Comparison of ENCODE assay signal across 19 mouse cellular contexts in genomic region chr4:98118126-98118525, GRCm38 (mm10).
A peak's percentile ranks its signal among the peaks of the same experiment; 100 is the strongest.
DNase-seq lines count a peak whose midpoint lies in the region; ATAC-seq and TF ChIP-seq lines count a peak whose summit lies in the region.
"Had no signal": no experiment of that assay in that cellular context is flagged by ENCODE, and none has a peak within 500 bp of the region (broad histone marks: within the 10 kb centered on the region; RNA-seq: fewer than 3 reads in every experiment).

No protein-coding gene starts in this region.

- peak overlapping the region; percentile 78 for H3K27ac ChIP-seq in forebrain, embryonic 10.5 days
- no peak overlapping the region for H3K27ac ChIP-seq in forebrain, postnatal 0 days (ENCODE audit: low read depth, low read length)
- H3K27ac ChIP-seq in heart, embryonic 10.5 days: no peak overlapping the region
- H3K27ac ChIP-seq in forebrain, embryonic 13.5 days: peak overlapping the region; percentile 41; the same call in 1 of the 2 replicates
- H3K27ac ChIP-seq in limb, embryonic 11.5 days (replicated peaks; ENCODE audit: low read depth, low read length): peak overlapping the region; percentile 54
- no peak overlapping the region for H3K27ac ChIP-seq in kidney, embryonic 14.5 days (ENCODE audit: low read depth, low read length)
- H3K27ac ChIP-seq: embryonic facial prominence, embryonic 13.5 days; heart, embryonic 15.5 days; hindbrain, embryonic 10.5 days; hindbrain, embryonic 15.5 days had no signal

- H3K36me3 ChIP-seq in forebrain, embryonic 10.5 days (replicated peaks): no peaks in the 10 kb centered on the region
- no peaks in the 10 kb centered on the region for H3K36me3 ChIP-seq in forebrain, postnatal 0 days (ENCODE audit: insufficient read depth)
- no peaks in the 10 kb centered on the region for H3K36me3 ChIP-seq in heart, embryonic 10.5 days
- H3K36me3 ChIP-seq in forebrain, embryonic 13.5 days (ENCODE audit: poor library complexity, severe bottlenecking): 0 out of 2 replicates have a peak, but pooled peaks cover 11% of the 10 kb centered on the region
- H3K36me3 ChIP-seq in limb, embryonic 11.5 days (ENCODE audit: control insufficient read depth, insufficient read depth, low read length): no peaks in the 10 kb centered on the region
- H3K36me3 ChIP-seq in kidney, embryonic 14.5 days (ENCODE audit: control insufficient read depth, insufficient read depth, low read length): no peaks in the 10 kb centered on the region
- H3K36me3 ChIP-seq: embryonic facial prominence, embryonic 13.5 days; heart, embryonic 15.5 days; hindbrain, embryonic 10.5 days; hindbrain, embryonic 15.5 days had no signal

- WGBS in forebrain, embryonic 10.5 days: 49% methylated on average over 3 of the region's 3 CpGs
- 22% methylated on average over 3 of the region's 3 CpGs for WGBS in forebrain, postnatal 0 days
- 59% methylated on average over 3 of the region's 3 CpGs for WGBS in heart, embryonic 10.5 days
- WGBS in forebrain, embryonic 13.5 days: 23% methylated on average over 3 of the region's 3 CpGs
- 67% methylated on average over 3 of the region's 3 CpGs for WGBS in limb, embryonic 11.5 days
- WGBS in kidney, embryonic 14.5 days: 60% methylated on average over 3 of the region's 3 CpGs

- DNase-seq in forebrain, embryonic 10.5 days (ENCODE audit: extremely low spot score, low spot score): no peak
- DNase-seq in forebrain, postnatal 0 days: no peak
- peak; percentile 28 for DNase-seq in heart, embryonic 10.5 days (ENCODE audit: low spot score)
- no peak for DNase-seq in heart, postnatal 4 days
- no peak for DNase-seq in limb, embryonic 11.5 days (ENCODE audit: low spot score)
- no peak for DNase-seq in neural tube, embryonic 10.5 days (ENCODE audit: extremely low spot score, low spot score)
- DNase-seq: adrenal gland, postnatal 10 days; cerebellum, adult 11 months; cerebellum, adult 9-10 months; cerebellum, postnatal 36 days; gastrocnemius, postnatal 25 days; heart, postnatal 14 days had no signal

- peaks cover 25% of the 10 kb centered on the region; the same call in 1 of the 2 replicates for H3K27me3 ChIP-seq in forebrain, embryonic 10.5 days (ENCODE audit: poor library complexity, severe bottlenecking)
- no peaks in the 10 kb centered on the region for H3K27me3 ChIP-seq in forebrain, postnatal 0 days (ENCODE audit: insufficient read depth, low read length)
- no peaks in the 10 kb centered on the region for H3K27me3 ChIP-seq in heart, embryonic 10.5 days (ENCODE audit: insufficient read depth, poor library complexity, severe bottlenecking)
- no peaks in the 10 kb centered on the region for H3K27me3 ChIP-seq in forebrain, embryonic 13.5 days
- H3K27me3 ChIP-seq in limb, embryonic 11.5 days (ENCODE audit: control insufficient read depth, insufficient read depth, low read length): no peaks in the 10 kb centered on the region
- H3K27me3 ChIP-seq in kidney, embryonic 14.5 days (ENCODE audit: control insufficient read depth, insufficient read depth, low read length): no peaks in the 10 kb centered on the region
- H3K27me3 ChIP-seq: embryonic facial prominence, embryonic 13.5 days; heart, embryonic 15.5 days; hindbrain, embryonic 15.5 days had no signal

- no peak overlapping the region for H3K9ac ChIP-seq in forebrain, postnatal 0 days
- H3K9ac ChIP-seq in forebrain, embryonic 13.5 days: no peak overlapping the region
- H3K9ac ChIP-seq in limb, embryonic 11.5 days (ENCODE audit: low read length): no peak overlapping the region
- H3K9ac ChIP-seq in kidney, embryonic 14.5 days (ENCODE audit: low read depth, low read length): no peak overlapping the region
- H3K9ac ChIP-seq: embryonic facial prominence, embryonic 13.5 days; heart, embryonic 15.5 days; hindbrain, embryonic 15.5 days had no signal

- ATAC-seq in forebrain, postnatal 0 days: no peak
- ATAC-seq in forebrain, embryonic 13.5 days: 0 out of 2 replicates have a peak, but pooled peaks have one; percentile 48
- ATAC-seq in limb, embryonic 11.5 days (ENCODE audit: insufficient number of reproducible peaks, low FRiP score, low TSS enrichment, low read depth): no peak
- ATAC-seq in kidney, embryonic 14.5 days (ENCODE audit: low FRiP score, low TSS enrichment): no peak
- ATAC-seq: intestine, embryonic 16.5 days had no signal

- no peak for TF ChIP-seq CTCF in forebrain, postnatal 0 days (IDR thresholded peaks at IDR 0.05; ENCODE audit: low read depth)

- peaks cover 23% of the 10 kb centered on the region for H3K4me1 ChIP-seq in forebrain, embryonic 10.5 days
- H3K4me1 ChIP-seq in forebrain, postnatal 0 days (ENCODE audit: insufficient read depth): no peaks in the 10 kb centered on the region
- no peaks in the 10 kb centered on the region for H3K4me1 ChIP-seq in heart, embryonic 10.5 days
- H3K4me1 ChIP-seq in forebrain, embryonic 13.5 days: peaks cover 17% of the 10 kb centered on the region
- H3K4me1 ChIP-seq in limb, embryonic 11.5 days (ENCODE audit: control insufficient read depth, insufficient read depth, low read length): peaks cover 9% of the 10 kb centered on the region
- H3K4me1 ChIP-seq in kidney, embryonic 14.5 days (ENCODE audit: control insufficient read depth, insufficient read depth, low read length): peaks cover 4% of the 10 kb centered on the region; the same call in 1 of the 2 replicates
- H3K4me1 ChIP-seq: hindbrain, embryonic 15.5 days had no signal

- no peak overlapping the region for H3K4me3 ChIP-seq in forebrain, embryonic 10.5 days
- no peak overlapping the region for H3K4me3 ChIP-seq in forebrain, postnatal 0 days (ENCODE audit: low read depth, low read length)
- H3K4me3 ChIP-seq in heart, embryonic 10.5 days: no peak overlapping the region
- H3K4me3 ChIP-seq in forebrain, embryonic 13.5 days: no peak overlapping the region
- no peak overlapping the region for H3K4me3 ChIP-seq in limb, embryonic 11.5 days (ENCODE audit: low read depth, low read length)
- H3K4me3 ChIP-seq in kidney, embryonic 14.5 days (ENCODE audit: low read length): no peak overlapping the region
- H3K4me3 ChIP-seq: embryonic facial prominence, embryonic 13.5 days; heart, embryonic 15.5 days; hindbrain, embryonic 10.5 days; hindbrain, embryonic 15.5 days had no signal

- H3K9me3 ChIP-seq in forebrain, embryonic 10.5 days: no peaks in the 10 kb centered on the region
- no peaks in the 10 kb centered on the region for H3K9me3 ChIP-seq in forebrain, postnatal 0 days (ENCODE audit: low read length)
- H3K9me3 ChIP-seq in heart, embryonic 10.5 days: no peaks in the 10 kb centered on the region
- H3K9me3 ChIP-seq in forebrain, embryonic 13.5 days (replicated peaks): no peaks in the 10 kb centered on the region
- H3K9me3 ChIP-seq in limb, embryonic 11.5 days (ENCODE audit: control insufficient read depth, low read length): no peaks in the 10 kb centered on the region
- H3K9me3 ChIP-seq in kidney, embryonic 14.5 days (ENCODE audit: control insufficient read depth, low read length): no peaks in the 10 kb centered on the region
- H3K9me3 ChIP-seq: embryonic facial prominence, embryonic 13.5 days; heart, embryonic 15.5 days; hindbrain, embryonic 10.5 days; hindbrain, embryonic 15.5 days had no signal

- no peak overlapping the region for H3K4me2 ChIP-seq in forebrain, postnatal 0 days (ENCODE audit: low read depth)
- no peak overlapping the region for H3K4me2 ChIP-seq in forebrain, embryonic 13.5 days
- no peak overlapping the region for H3K4me2 ChIP-seq in limb, embryonic 11.5 days (ENCODE audit: low read depth, severe bottlenecking)
- H3K4me2 ChIP-seq in kidney, embryonic 14.5 days (replicated peaks; ENCODE audit: low read depth, low read length): no peak overlapping the region
- H3K4me2 ChIP-seq: embryonic facial prominence, embryonic 13.5 days; heart, embryonic 15.5 days; hindbrain, embryonic 15.5 days had no signal

Comparison
In these comparisons a context has a peak if more than half of its experiments do, and no peak if none do; other contexts are left out.
1. H3K27ac ChIP-seq: peak in forebrain, embryonic 10.5 days (single experiment), forebrain, embryonic 13.5 days (single experiment) and limb, embryonic 11.5 days (single experiment); none in forebrain, postnatal 0 days (single experiment), heart, embryonic 10.5 days (single experiment) and kidney, embryonic 14.5 days (single experiment).